Mouse (Mus musculus) erythroblast, embryonic 14.5 days (primary cell): ENCODE measurements around the gene Ttll9. TPM values are rescaled to one million over a fixed set of nuclear protein-coding genes. Genes with fewer than 3 reads are reported as not detected.

Experiments
- H3K27me3 ChIP-seq: 2 replicates; pipeline ENCODE4 v1.6.1; 2012; ENCODE audit warnings: inconsistent platforms; ENCODE audit not compliant: control insufficient read depth
- H3K36me3 ChIP-seq: 2 replicates; pipeline ENCODE4 v1.6.1; 2012; ENCODE audit warnings: mild to moderate bottlenecking, inconsistent platforms; ENCODE audit not compliant: control insufficient read depth
- H3K4me1 ChIP-seq: 2 replicates; pipeline ENCODE4 v1.6.1; 2012; ENCODE audit warnings: inconsistent platforms; ENCODE audit not compliant: control insufficient read depth
- H3K4me3 ChIP-seq: replicated peaks from 2 replicates; pipeline ENCODE3; 2012; ENCODE audit warnings: moderate library complexity, mild to moderate bottlenecking, inconsistent platforms
- H3K9me3 ChIP-seq: 2 replicates; pipeline ENCODE4 v1.6.1; 2012; ENCODE audit warnings: low read length, inconsistent platforms, mixed read lengths; ENCODE audit not compliant: control insufficient read depth
- GATA1 ChIP-seq: IDR thresholded peaks from 2 replicates; pipeline ENCODE4 v1.6.1; 2012; ENCODE audit warnings: low read length, inconsistent platforms, mixed read lengths
- TAL1 ChIP-seq: IDR thresholded peaks from 3 replicates; pipeline ENCODE4 v1.6.1; 2012; ENCODE audit warnings: low read length, inconsistent platforms, mixed read lengths
- polyA plus RNA-seq: library from polyadenylated mRNA; stranded (reverse); fragments of >175 nt; gene quantifications from 2 replicates; pipeline ENCODE4 v1.2.3, GENCODE M21; 2012

Ttll9 gene
- polyA plus RNA-seq, 1 experiment, result not detected

GRCm38 (mm10) chr2:152924543-152924942 is 37.7 kb upstream of the Ttll9 start:
- H3K36me3 ChIP-seq, result no peaks in the 10 kb centered on the region
- H3K4me3 ChIP-seq, result no peak overlapping the region
- TF ChIP-seq TAL1 (no peak), GATA1 (no peak)
- 0 out of 2 replicates have a peak, but pooled peaks cover 2% of the 10 kb centered on the region for H3K27me3 ChIP-seq
- no peaks in the 10 kb centered on the region for H3K9me3 ChIP-seq
- H3K4me1 ChIP-seq, result no peaks in the 10 kb centered on the region

DNA sequence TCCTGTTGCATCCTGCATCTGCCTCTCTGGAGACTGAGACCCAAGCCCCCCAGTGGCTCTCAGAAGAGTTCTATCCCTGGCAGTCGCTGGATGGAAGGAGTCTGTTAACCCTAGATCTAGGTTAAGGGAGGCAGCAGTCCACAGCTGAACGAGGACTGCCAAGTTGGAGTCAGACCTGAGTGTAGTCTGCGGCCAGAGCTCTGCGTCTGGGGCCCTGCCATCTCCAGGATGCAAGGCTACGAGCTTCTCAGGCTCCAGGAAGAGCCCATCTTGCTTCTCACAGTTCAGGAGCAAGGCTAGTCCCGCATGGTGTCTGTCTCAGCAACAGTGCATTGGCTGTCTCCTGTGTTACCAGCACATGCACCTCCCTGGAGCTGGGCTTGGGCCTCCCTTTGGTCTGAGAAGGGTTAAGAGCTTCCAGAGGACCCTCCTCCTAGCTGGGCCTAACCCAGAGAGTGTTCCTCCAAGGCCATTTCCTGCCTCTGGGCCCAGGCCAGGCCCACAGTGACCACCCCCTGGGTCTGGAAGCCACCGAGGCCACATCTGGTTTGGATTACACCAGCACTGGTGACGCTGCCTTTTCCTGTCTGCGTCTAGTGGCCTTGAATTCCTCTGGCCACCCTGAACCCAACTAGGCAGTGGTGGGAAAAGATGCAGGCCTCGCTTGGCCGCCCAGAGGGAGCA is 37.0 kb upstream of the Ttll9 start:
- Histone ChIP-seq H3K9me3 (no peaks in the 10 kb centered on the region), H3K27me3 (0 out of 2 replicates have a peak, but pooled peaks cover 2% of the 10 kb centered on the region), H3K4me1 (no peaks in the 10 kb centered on the region), H3K4me3 (no peak overlapping the region), H3K36me3 (no peaks in the 10 kb centered on the region)
- TF ChIP-seq TAL1, result no peak

GRCm38 (mm10) chr2:152926896-152927295 is 35.4 kb upstream of the Ttll9 start:
- TF ChIP-seq TAL1 (no peak), GATA1 (no peak)
- Histone ChIP-seq H3K9me3 (no peaks in the 10 kb centered on the region), H3K4me1 (no peaks in the 10 kb centered on the region), H3K4me3 (no peak overlapping the region), H3K27me3 (0 out of 2 replicates have a peak, but pooled peaks cover 2% of the 10 kb centered on the region), H3K36me3 (no peaks in the 10 kb centered on the region)

DNA sequence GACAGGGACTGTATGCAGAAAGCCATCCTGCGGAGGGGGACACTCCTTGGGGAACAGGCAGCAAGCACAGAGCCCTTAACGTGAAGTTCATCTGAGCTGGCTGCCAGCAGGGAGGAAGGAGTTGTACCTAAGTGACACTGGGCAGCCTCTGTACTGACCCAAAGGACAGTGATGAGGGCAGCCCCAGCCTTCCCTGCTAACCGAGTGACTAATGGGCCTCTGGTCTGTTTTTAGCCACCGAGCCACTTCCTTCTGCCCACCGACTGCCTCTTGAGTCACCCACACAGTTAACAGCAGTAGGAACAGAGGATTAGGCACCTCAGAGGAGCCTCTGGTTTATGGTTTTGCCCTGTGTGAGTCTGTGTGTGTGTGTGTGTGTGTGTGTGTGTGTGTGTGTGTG is 34.9 kb upstream of the Ttll9 start:
- Histone ChIP-seq H3K36me3 (no peaks in the 10 kb centered on the region), H3K27me3 (0 out of 2 replicates have a peak, but pooled peaks cover 2% of the 10 kb centered on the region), H3K4me3 (no peak overlapping the region), H3K9me3 (no peaks in the 10 kb centered on the region), H3K4me1 (no peaks in the 10 kb centered on the region)
- no peak for TF ChIP-seq TAL1
- TF ChIP-seq GATA1, result no peak

GRCm38 (mm10) chr2:152928219-152928987 is 33.9 kb upstream of the Ttll9 start:
- TF ChIP-seq GATA1 (no peak), TAL1 (no peak)
- Histone ChIP-seq H3K4me3 (no peak overlapping the region), H3K27me3 (0 out of 2 replicates have a peak, but pooled peaks cover 2% of the 10 kb centered on the region), H3K9me3 (no peaks in the 10 kb centered on the region), H3K36me3 (no peaks in the 10 kb centered on the region), H3K4me1 (no peaks in the 10 kb centered on the region)

DNA sequence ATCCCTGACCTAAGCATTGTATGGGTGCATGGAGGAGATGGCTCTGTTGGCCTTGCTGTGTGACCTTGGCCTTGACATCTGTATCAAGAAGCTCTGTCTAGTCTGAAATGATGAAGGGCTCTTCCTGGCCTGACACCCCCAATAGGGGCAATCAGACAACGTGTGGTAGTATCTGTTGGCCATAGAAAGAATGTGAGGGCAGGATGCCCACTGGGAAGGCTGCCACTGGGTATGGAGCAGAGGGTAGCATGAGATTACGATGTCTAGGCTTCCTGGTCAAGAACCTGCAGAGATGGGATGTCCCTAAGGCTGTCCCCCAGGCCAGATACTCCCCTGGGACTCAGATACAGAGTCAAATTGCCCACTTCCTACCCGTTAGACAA is 33.3 kb upstream of the Ttll9 start:
- no peaks in the 10 kb centered on the region for H3K4me1 ChIP-seq
- H3K4me3 ChIP-seq, result no peak overlapping the region
- no peaks in the 10 kb centered on the region for H3K9me3 ChIP-seq
- H3K27me3 ChIP-seq, result 0 out of 2 replicates have a peak, but pooled peaks cover 2% of the 10 kb centered on the region
- TF ChIP-seq TAL1, result no peak
- H3K36me3 ChIP-seq, result no peaks in the 10 kb centered on the region

- 0 out of 2 replicates have a peak, but pooled peaks cover 2% of the 10 kb centered on the region for H3K27me3 ChIP-seq
- TF ChIP-seq GATA1, result no peak
- TF ChIP-seq TAL1, result no peak
- H3K9me3 ChIP-seq, result no peaks in the 10 kb centered on the region
- no peaks in the 10 kb centered on the region for H3K4me1 ChIP-seq
- H3K36me3 ChIP-seq, result no peaks in the 10 kb centered on the region
- no peak overlapping the region for H3K4me3 ChIP-seq
Observed at GRCm38 (mm10) chr2:152930276-152930675, 32.0 kb upstream of the Ttll9 start.

- TF ChIP-seq GATA1 (no peak), TAL1 (no peak)
- no peaks in the 10 kb centered on the region for H3K4me1 ChIP-seq
Observed at GRCm38 (mm10) chr2:152931456-152932160, 30.7 kb upstream of the Ttll9 start.

DNA sequence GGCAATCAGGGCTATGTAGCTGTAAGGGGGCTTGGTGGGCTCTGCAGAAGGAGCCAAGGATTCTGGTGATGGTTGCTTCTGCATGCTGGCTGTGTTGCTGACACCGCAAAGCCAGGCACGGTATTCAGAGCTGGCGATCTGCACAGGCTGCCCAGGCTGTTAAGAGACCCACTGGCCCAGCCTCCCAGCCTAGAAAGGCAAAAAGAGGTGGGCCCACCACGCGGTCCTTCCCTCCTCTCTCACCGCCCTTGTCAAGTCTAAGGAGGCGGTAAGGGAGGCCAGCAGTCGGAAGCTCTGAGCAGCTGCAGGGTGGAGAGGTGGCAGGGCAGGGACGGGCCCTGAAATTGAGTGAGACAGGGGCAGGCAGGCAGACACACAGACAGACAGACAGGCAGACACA is 29.2 kb upstream of the Ttll9 start, which contains the start of gene Foxs1:
Foxs1 (minus strand) TSS at position 161 of the 400 bp plus-strand sequence.
- Histone ChIP-seq H3K4me1 (no peaks in the 10 kb centered on the region), H3K36me3 (no peaks in the 10 kb centered on the region), H3K9me3 (no peaks in the 10 kb centered on the region), H3K27me3 (no peaks in the 10 kb centered on the region), H3K4me3 (no peak within 1 kb of the TSS)
- TF ChIP-seq GATA1 (no peak), TAL1 (no peak)

More at GRCm38 (mm10) chr2:152931456-152932160, 30.7 kb upstream of the Ttll9 start:
- Histone ChIP-seq H3K4me3 (no peak overlapping the region), H3K36me3 (no peaks in the 10 kb centered on the region), H3K9me3 (no peaks in the 10 kb centered on the region), H3K27me3 (no peaks in the 10 kb centered on the region)
